Mouse (Mus musculus): ENCODE measurements around the gene Gm27027.

Gm27027 gene

GRCm38 (mm10) chr2:93996254-93996653 is at the start of gene Gm27027:
Gm27027 (minus strand) TSS chr2:93996354.
- DNase-seq (ENCODE audit: low read depth): no peak

GRCm38 (mm10) chr2:94045411-94046090 is 49.4 kb upstream of the Gm27027 start:
- no peak for DNase-seq (ENCODE audit: low read depth)

- DNase-seq (ENCODE audit: low read depth): no peak
Measured at GRCm38 (mm10) chr2:94044174-94044573, 48.0 kb upstream of the Gm27027 start.

GRCm38 (mm10) chr2:94043662-94044061 is 47.5 kb upstream of the Gm27027 start:
- no peak for DNase-seq (ENCODE audit: low read depth)

- no peak for DNase-seq (ENCODE audit: low read depth)
Measured at GRCm38 (mm10) chr2:94042461-94042860, 46.3 kb upstream of the Gm27027 start.

- DNase-seq (ENCODE audit: low read depth): no peak
Measured at GRCm38 (mm10) chr2:94040391-94041125, 44.4 kb upstream of the Gm27027 start.

- peak; percentile 45 for DNase-seq (ENCODE audit: low read depth)
Measured at GRCm38 (mm10) chr2:94035428-94036331, 39.5 kb upstream of the Gm27027 start.

- no peak for DNase-seq (ENCODE audit: low read depth)
Measured at GRCm38 (mm10) chr2:94030602-94031001, 34.4 kb upstream of the Gm27027 start.

- no peak for DNase-seq (ENCODE audit: low read depth)
Measured at GRCm38 (mm10) chr2:94024637-94025036, 28.5 kb upstream of the Gm27027 start.

GRCm38 (mm10) chr2:94010335-94011291 is 14.5 kb upstream of the Gm27027 start, which contains the start of gene Alkbh3:
Alkbh3 (minus strand) TSS chr2:94010807.
- peak; percentile 88 for DNase-seq (ENCODE audit: low read depth)

GRCm38 (mm10) chr2:94002331-94002730 is 6.2 kb upstream of the Gm27027 start:
- peak; percentile 77 for DNase-seq (ENCODE audit: low read depth)

- no peak for DNase-seq (ENCODE audit: low read depth)
Measured at GRCm38 (mm10) chr2:94001918-94002317, 5.8 kb upstream of the Gm27027 start.

GRCm38 (mm10) chr2:94001411-94001810 is 5.3 kb upstream of the Gm27027 start:
- DNase-seq (ENCODE audit: low read depth): no peak

GRCm38 (mm10) chr2:93992810-93993209 is 3.3 kb downstream of the Gm27027 start:
- no peak for DNase-seq (ENCODE audit: low read depth)

GRCm38 (mm10) chr2:93992259-93992658 is 3.9 kb downstream of the Gm27027 start:
- no peak for DNase-seq (ENCODE audit: low read depth)

GRCm38 (mm10) chr2:93991336-93991735 is 4.8 kb downstream of the Gm27027 start:
- no peak for DNase-seq (ENCODE audit: low read depth)

GRCm38 (mm10) chr2:93988440-93988839 is 7.7 kb downstream of the Gm27027 start:
- no peak for DNase-seq (ENCODE audit: low read depth)

GRCm38 (mm10) chr2:93982457-93983235 is 13.5 kb downstream of the Gm27027 start:
- no peak for DNase-seq (ENCODE audit: low read depth)

GRCm38 (mm10) chr2:93979249-93980120 is 16.7 kb downstream of the Gm27027 start:
- no peak for DNase-seq (ENCODE audit: low read depth)
